Mouse (Mus musculus) gastrocnemius, postnatal 14 days (tissue): ENCODE results near the gene C1qtnf6. TPM values are rescaled to one million over a fixed set of nuclear protein-coding genes. Genes with fewer than 3 reads are reported as not detected.
A peak's percentile ranks its signal among the peaks of the same experiment; 100 is the strongest.

ENCODE experiments used
- DNase-seq: peaks from one replicate; pipeline ENCODE4 v3.0.0; 2021; ENCODE audit warnings: mixed read lengths
- intact Hi-C: fragments of 180-260 bp; cut with DNase I; formaldehyde crosslinking; loops from one replicate; pipeline ENCODE4 v1.15.1; 2025; ENCODE audit warnings: low total_unique reads
- long read RNA-seq, 2 experiments: library from polyadenylated mRNA; stranded (forward); transcript quantifications; one replicate each; pipeline ENCODE4 v2.0.0; 2021
- total RNA-seq, 2 experiments: library from RNA; stranded (reverse); gene quantifications; 2 replicates each; pipeline ENCODE4 v1.2.3; 2021

The C1qtnf6 gene
- total RNA-seq = 10 to 100 TPM; 36.9 to 40.4 TPM
- long read RNA-seq, experiment 1, transcript C1qtnf6-201 (3 exons, 2,402 nt) = major isoform, 15 of 25 reads
- long read RNA-seq, experiment 1, transcript C1qtnf6-203 (3 exons, 2,191 nt) = minor isoform, 5 of 25 reads
- long read RNA-seq, experiment 1, partial matches to known transcripts = 0 of 25 reads
- long read RNA-seq, experiment 1, other reads (novel, unspliced or antisense) = 5 of 25 reads
- long read RNA-seq, experiment 2, transcript C1qtnf6-201 (3 exons, 2,402 nt) = major isoform, 13 of 17 reads
- long read RNA-seq, experiment 2, partial matches to known transcripts = 0 of 17 reads
- long read RNA-seq, experiment 2, other reads (novel, unspliced or antisense) = 2 of 17 reads

- intact Hi-C loops = loop anchor here (5.0 kb wide), 1 partner anchor 84 kb away; no protein-coding TSS in a partner anchor
- peak; percentile 78 for DNase-seq
Observed at GRCm38 (mm10) chr15:78530671-78531450, at the start of gene C1qtnf6. TSS of gene C1qtnf6 (minus strand) at chr15:78531416.

- DNase-seq = no peak
- intact Hi-C loops = no loop called here
Observed at GRCm38 (mm10) chr15:78576284-78576810, 45.1 kb upstream of the C1qtnf6 start.

GRCm38 (mm10) chr15:78572658-78573397, 41.6 kb upstream of the C1qtnf6 start, which contains the start of gene Rac2:
TSS of gene Rac2 (minus strand) at chr15:78572783.
- intact Hi-C loops = no loop called here
- DNase-seq = no peak

GRCm38 (mm10) chr15:78572270-78572600, 41.0 kb upstream of the C1qtnf6 start:
- DNase-seq = no peak
- intact Hi-C loops = no loop called here

GRCm38 (mm10) chr15:78571554-78572269, 40.5 kb upstream of the C1qtnf6 start:
- intact Hi-C loops = no loop called here
- no peak for DNase-seq

GRCm38 (mm10) chr15:78570170-78570569, 39.0 kb upstream of the C1qtnf6 start:
- DNase-seq = no peak

GRCm38 (mm10) chr15:78567608-78568120, 36.4 kb upstream of the C1qtnf6 start:
- intact Hi-C loops = no loop called here
- no peak for DNase-seq

More at GRCm38 (mm10) chr15:78570170-78570569, 39.0 kb upstream of the C1qtnf6 start:
- intact Hi-C loops = no loop called here

GRCm38 (mm10) chr15:78564764-78565435, 33.7 kb upstream of the C1qtnf6 start:
- intact Hi-C loops = no loop called here
- DNase-seq = no peak

GRCm38 (mm10) chr15:78563937-78564336, 32.7 kb upstream of the C1qtnf6 start:
- intact Hi-C loops = no loop called here

GRCm38 (mm10) chr15:78563344-78563743, 32.1 kb upstream of the C1qtnf6 start:
- no peak for DNase-seq
- intact Hi-C loops = no loop called here

More at GRCm38 (mm10) chr15:78563937-78564336, 32.7 kb upstream of the C1qtnf6 start:
- DNase-seq = no peak

GRCm38 (mm10) chr15:78559141-78559979, 28.1 kb upstream of the C1qtnf6 start:
- no peak for DNase-seq
- intact Hi-C loops = no loop called here

- DNase-seq = no peak
- intact Hi-C loops = no loop called here
Observed at GRCm38 (mm10) chr15:78557693-78558535, 26.7 kb upstream of the C1qtnf6 start.

- no peak for DNase-seq
- intact Hi-C loops = no loop called here
Observed at GRCm38 (mm10) chr15:78554545-78555313, 23.5 kb upstream of the C1qtnf6 start.

- intact Hi-C loops = no loop called here
- DNase-seq = no peak
Observed at GRCm38 (mm10) chr15:78549189-78549734, 18.0 kb upstream of the C1qtnf6 start.

GRCm38 (mm10) chr15:78548711-78549110, 17.5 kb upstream of the C1qtnf6 start:
- no peak for DNase-seq
- intact Hi-C loops = no loop called here

- intact Hi-C loops = no loop called here
Observed at GRCm38 (mm10) chr15:78548336-78548665, 17.1 kb upstream of the C1qtnf6 start.

More at GRCm38 (mm10) chr15:78548336-78548665, 17.1 kb upstream of the C1qtnf6 start:
- DNase-seq = no peak
